Mouse (Mus musculus) CD4-positive, CD25-positive, alpha-beta regulatory T cell (primary cell): Measurements from ENCODE around the gene Gm4894. TPM values are rescaled to one million over a fixed set of nuclear protein-coding genes. Genes with fewer than 3 reads are reported as not detected.

Source experiments
- polyA plus RNA-seq: library from polyadenylated mRNA; unstranded; fragments of 100-300 nt; shearing (Covaris generic); gene quantifications from one replicate; pipeline ENCODE4 v1.2.1, GENCODE M21; 2017

The Gm4894 gene
- polyA plus RNA-seq: not detected

DNA sequence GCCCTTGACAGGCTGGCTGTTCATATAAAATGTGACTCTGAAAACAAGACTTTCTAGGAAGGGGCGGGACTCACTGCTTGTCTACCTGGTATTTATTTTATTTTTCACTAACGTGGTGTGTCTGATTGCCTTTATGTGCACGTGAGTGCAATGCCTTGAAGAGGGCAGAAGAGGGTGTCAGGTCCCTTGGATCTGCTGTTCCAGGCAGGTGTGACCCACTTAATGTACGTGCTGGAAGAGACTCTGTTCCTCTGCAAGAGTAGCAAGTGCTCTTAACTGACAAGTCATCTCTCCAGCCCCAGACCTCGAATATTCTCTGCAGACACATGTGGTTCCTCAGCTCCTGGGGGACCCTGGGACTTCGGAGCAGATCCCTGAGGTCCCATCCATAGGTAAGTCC is at the start of gene Gm4894:
Gm4894 (plus strand) TSS at position 301 of the 400 bp plus-strand sequence.

Other genes with a start within 250 kb of the Gm4894 start
- 47.7 TPM for gene Zw10, start 194.9 kb upstream of the Gm4894 start, polyA plus RNA-seq
- not detected for gene Tmprss5, start 169.3 kb upstream of the Gm4894 start, polyA plus RNA-seq
- not detected for gene Drd2, start 90.1 kb downstream of the Gm4894 start, polyA plus RNA-seq
- gene Ankk1, start 176.5 kb downstream of the Gm4894 start, polyA plus RNA-seq: not detected
- gene Ttc12, start 235.7 kb downstream of the Gm4894 start, polyA plus RNA-seq: not detected